Mouse (Mus musculus) adrenal gland, postnatal 4 days (tissue): ENCODE results near the gene Zbtb12. TPM values are rescaled to one million over a fixed set of nuclear protein-coding genes. Genes with fewer than 3 reads are reported as not detected.

Experiments
- DNase-seq, 2 experiments: peaks; one replicate each; pipeline ENCODE4 v3.0.0; 2021 to 2022; ENCODE audit warnings: low spot score in 2 of 2, mixed read lengths in 2 of 2
- microRNA-seq: library from miRNA; unstranded; fragments of <30 nt; microRNA quantifications from one replicate; pipeline ENCODE4 v1.2.0, GENCODE M21; 2021
- total RNA-seq, 2 experiments: library from RNA; stranded (reverse); gene quantifications; 2 replicates each; pipeline ENCODE4 v1.2.3; 2021

Gene Zbtb12
- total RNA-seq, 2 experiments from 2014 or later = 23.6 to 26.2 TPM

DNA sequence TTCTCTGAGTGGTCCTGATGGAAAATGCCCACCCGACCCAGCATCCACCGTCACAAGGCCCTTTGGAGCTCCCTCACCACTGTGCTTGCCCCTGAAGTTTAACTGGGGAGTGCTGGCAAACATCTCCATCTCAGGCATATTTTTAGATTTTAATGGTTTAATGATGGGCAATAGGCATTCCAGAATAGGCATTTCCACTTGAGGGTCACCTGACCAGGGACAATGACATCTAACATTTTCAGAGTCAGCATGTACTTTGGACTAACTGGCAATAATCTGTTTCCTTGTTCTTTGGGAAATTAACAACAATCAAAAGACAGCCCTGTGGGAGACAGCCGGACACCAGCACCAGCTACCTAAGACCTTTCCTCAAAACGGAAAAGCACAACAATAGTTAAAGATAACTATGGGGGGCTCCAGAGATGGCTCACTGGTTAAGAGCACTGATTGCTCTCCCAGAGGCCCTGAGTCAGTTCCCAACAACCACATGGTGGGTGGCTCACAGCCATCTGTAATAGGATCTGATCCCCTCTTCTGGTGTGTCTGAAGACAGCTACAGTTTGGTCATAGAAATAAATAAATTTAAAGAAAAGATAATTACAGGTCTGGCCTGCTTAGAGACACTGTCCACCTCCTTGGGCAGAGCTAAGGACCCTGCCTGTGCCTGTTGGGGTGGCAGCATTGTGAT lies 64.0 kb downstream of the Zbtb12 start:
- DNase-seq = no peak

DNA sequence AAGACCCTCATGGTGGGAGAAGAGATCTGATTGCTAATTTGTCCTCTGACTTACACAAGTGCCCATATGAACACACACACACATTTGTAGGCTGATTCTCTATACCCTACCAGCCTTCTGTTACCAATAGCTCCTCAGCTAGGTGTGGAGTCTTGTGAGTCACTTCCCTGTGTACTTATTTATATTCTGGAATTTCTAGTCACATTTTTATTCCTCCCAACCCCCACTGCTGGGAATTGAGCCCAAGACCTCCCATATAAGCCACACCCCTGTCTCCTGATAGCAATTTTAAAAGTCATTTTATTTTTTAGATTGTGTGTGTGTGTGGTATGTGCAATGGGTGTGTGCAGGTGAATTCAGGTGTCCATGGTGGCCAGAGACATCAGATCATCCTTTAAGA lies 65.1 kb downstream of the Zbtb12 start:
- no peak for DNase-seq

Small RNA genes lying within 50 kb of the gene (microRNA-seq; reads per million reads assigned to microRNA genes)
- gene Mir6970 = not detected
- 3.2 reads per million, percentile 8 among the genes with 10 or more reads in this experiment for gene Mir6971
- gene Mir6972 = not detected

Other genes starting within 250 kb of the Zbtb12 start
- 10 to 100 TPM; 10.7 to 11.5 TPM for gene Prrt1, start 249.9 kb upstream of the Zbtb12 start, total RNA-seq
- gene Fkbpl, start 234.7 kb upstream of the Zbtb12 start, total RNA-seq = 10 to 100 TPM; 13.2 to 16.3 TPM
- gene Atf6b, start 232.3 kb upstream of the Zbtb12 start, total RNA-seq = 10 to 100 TPM; 48.1 to 52.3 TPM
- gene Tnxb, start 208.9 kb upstream of the Zbtb12 start, total RNA-seq = 10 to 100 TPM; 29.4 to 33.0 TPM
- 100 to 1,000 TPM; 105 to 151 TPM for gene C4b, start 135.6 kb upstream of the Zbtb12 start, total RNA-seq
- 1,000 to 10,000 TPM; 3,967 to 4,457 TPM for gene Cyp21a1, start 74.9 kb upstream of the Zbtb12 start, total RNA-seq
- 10 to 100 TPM; 49.1 to 49.5 TPM for gene Stk19, start 42.5 kb upstream of the Zbtb12 start, total RNA-seq
- gene Dxo, start 42.5 kb upstream of the Zbtb12 start, total RNA-seq = 10 to 100 TPM; 72.5 to 73.2 TPM
- 10 to 100 TPM; 70.9 to 80.2 TPM for gene Skiv2l, start 29.3 kb upstream of the Zbtb12 start, total RNA-seq
- gene Nelfe, start 29.1 kb upstream of the Zbtb12 start, total RNA-seq = 10 to 100 TPM; 58.2 to 60.6 TPM
- gene Cfb, start 17.0 kb upstream of the Zbtb12 start, total RNA-seq = 100 to 1,000 TPM in 1 of 2 experiments, 10 to 100 TPM in 1; 18.7 to 137 TPM
- not detected for gene Gm20547, start 2.6 kb downstream of the Zbtb12 start, total RNA-seq
- 10 to 100 TPM; 39.5 to 50.3 TPM for gene C2, start 18.8 kb downstream of the Zbtb12 start, total RNA-seq
- gene Ehmt2, start 19.0 kb downstream of the Zbtb12 start, total RNA-seq = 100 to 1,000 TPM; 214 to 215 TPM
- 1 to 10 TPM in 1 of 2 experiments, under 1 TPM in 1; 0.93 to 3.8 TPM for gene Slc44a4, start 35.0 kb downstream of the Zbtb12 start, total RNA-seq
- 10 to 100 TPM; 22.0 to 25.2 TPM for gene Neu1, start 51.8 kb downstream of the Zbtb12 start, total RNA-seq
- 10 to 100 TPM; 26.9 to 33.2 TPM for gene Hspa1b, start 79.8 kb downstream of the Zbtb12 start, total RNA-seq
- not detected for gene Gm20481, start 90.4 kb downstream of the Zbtb12 start, total RNA-seq
- gene Hspa1a, start 92.7 kb downstream of the Zbtb12 start, total RNA-seq = 10 to 100 TPM; 12.6 to 14.5 TPM
- gene Hspa1l, start 93.2 kb downstream of the Zbtb12 start, total RNA-seq = 1 to 10 TPM in 1 of 2 experiments, under 1 TPM in 1; 0.39 to 1.3 TPM
- gene Lsm2, start 102.4 kb downstream of the Zbtb12 start, total RNA-seq = 10 to 100 TPM; 50.5 to 54.8 TPM
- 10 to 100 TPM; 77.9 to 89.1 TPM for gene Vars, start 121.5 kb downstream of the Zbtb12 start, total RNA-seq
- gene Vwa7, start 137.1 kb downstream of the Zbtb12 start, total RNA-seq = 1 to 10 TPM; 1.2 to 1.5 TPM
- 1 to 10 TPM; 3.8 to 4.1 TPM for gene Sapcd1, start 148.5 kb downstream of the Zbtb12 start, total RNA-seq
- gene Msh5, start 167.3 kb downstream of the Zbtb12 start, total RNA-seq = 10 to 100 TPM in 1 of 2 experiments, 1 to 10 TPM in 1; 8.2 to 11.0 TPM
- 100 to 1,000 TPM; 137 to 146 TPM for gene Clic1, start 170.5 kb downstream of the Zbtb12 start, total RNA-seq
- gene Ddah2, start 179.6 kb downstream of the Zbtb12 start, total RNA-seq = 10 to 100 TPM; 55.1 to 67.4 TPM
- under 1 TPM; 0.31 to 0.34 TPM for gene Ly6g6c, start 185.9 kb downstream of the Zbtb12 start, total RNA-seq
- gene Mpig6b, start 186.7 kb downstream of the Zbtb12 start, total RNA-seq = under 1 TPM; 0.22 to 0.90 TPM
- gene Ly6g6e, start 197.4 kb downstream of the Zbtb12 start, total RNA-seq = not detected
- gene Ly6g6d, start 198.6 kb downstream of the Zbtb12 start, total RNA-seq = 1 to 10 TPM; 2.0 to 2.4 TPM
- gene Ly6g6f, start 206.1 kb downstream of the Zbtb12 start, total RNA-seq = not detected
- 10 to 100 TPM; 92.8 to 96.8 TPM for gene Abhd16a, start 209.8 kb downstream of the Zbtb12 start, total RNA-seq
- not detected for gene Ly6g5c, start 228.8 kb downstream of the Zbtb12 start, total RNA-seq
- 1 to 10 TPM in 1 of 2 experiments, under 1 TPM in 1; 0.62 to 1.4 TPM for gene Ly6g5b, start 235.9 kb downstream of the Zbtb12 start, total RNA-seq
- 10 to 100 TPM; 14.7 TPM for gene Gpank1, start 242.0 kb downstream of the Zbtb12 start, total RNA-seq
- gene Csnk2b, start 242.6 kb downstream of the Zbtb12 start, total RNA-seq = 100 to 1,000 TPM; 199 to 211 TPM
- 10 to 100 TPM; 29.0 to 30.9 TPM for gene D17H6S53E, start 246.9 kb downstream of the Zbtb12 start, total RNA-seq